Mouse (Mus musculus) intestine, postnatal 0 days (tissue): Measurements from ENCODE around the gene Arhgef17. TPM values are rescaled to one million over a fixed set of nuclear protein-coding genes. Genes with fewer than 3 reads are reported as not detected.

Source experiments
- ATAC-seq: fragments of 200-750 bp; cut with Nextera tagmentation; 2 replicates; pipeline ENCODE4 v1.8.0; 2017; ENCODE audit warnings: mild to moderate bottlenecking, moderate TSS enrichment, moderate library complexity
- H3K27ac ChIP-seq: fragments of 300-500 bp; sonication (generic); 2 replicates; pipeline ENCODE4 v1.5.1; 2014; ENCODE audit warnings: mild to moderate bottlenecking, low read depth, low read length, moderate library complexity
- H3K27me3 ChIP-seq: fragments of 300-500 bp; sonication (generic); replicated peaks from 2 replicates; pipeline ENCODE4 v1.6.1; 2014; ENCODE audit warnings: low read length, mixed read lengths; ENCODE audit not compliant: control insufficient read depth, insufficient read depth
- H3K36me3 ChIP-seq: fragments of 300-500 bp; sonication (generic); 2 replicates; pipeline ENCODE4 v1.6.1; 2014; ENCODE audit warnings: mild to moderate bottlenecking, moderate library complexity; ENCODE audit not compliant: control insufficient read depth, insufficient read depth
- H3K4me1 ChIP-seq: fragments of 300-500 bp; sonication (generic); replicated peaks from 2 replicates; pipeline ENCODE4 v1.6.1; 2014; ENCODE audit warnings: antibody characterized with exemption, low read length, mixed read lengths; ENCODE audit not compliant: control insufficient read depth, insufficient read depth
- H3K4me2 ChIP-seq: fragments of 300-500 bp; sonication (generic); replicated peaks from 2 replicates; pipeline ENCODE4 v1.6.1; 2014; ENCODE audit warnings: low read depth, mild to moderate bottlenecking, moderate library complexity
- H3K4me3 ChIP-seq: fragments of 300-500 bp; sonication (generic); 2 replicates; pipeline ENCODE4 v1.5.1; 2014; ENCODE audit warnings: low read depth, low read length
- H3K9ac ChIP-seq: fragments of 300-500 bp; sonication (generic); 2 replicates; pipeline ENCODE4 v1.6.1; 2014; ENCODE audit warnings: mild to moderate bottlenecking, low read depth, low read length
- H3K9me3 ChIP-seq: fragments of 300-500 bp; sonication (generic); 2 replicates; pipeline ENCODE4 v1.6.1; 2016; ENCODE audit warnings: mixed run types; ENCODE audit not compliant: control insufficient read depth
- CTCF ChIP-seq: sonication (generic); IDR thresholded peaks from 2 replicates; pipeline ENCODE4 v1.5.1; 2016; ENCODE audit warnings: low read depth, mild to moderate bottlenecking, control low read depth, antibody characterized with exemption, moderate library complexity
- WGBS: fragments of 180-500 bp; shearing (Covaris S2); extraction: QIAGEN DNeasy Blood & Tissue Kit; methylation state at CpG from one replicate; pipeline ENCODE4 v1.1.7; 2014; 5-methylcytosine and 5-hydroxymethylcytosine counted together
- polyA plus RNA-seq: library from polyadenylated mRNA; unstranded; fragments of >200 nt; fragmentation: Nextera tagmentation; extraction: Ambion mirVana; gene quantifications from 2 replicates; pipeline ENCODE4 v1.2.1, GENCODE M21; 2015

Arhgef17 gene
- polyA plus RNA-seq, 1 experiment from 2014 or later, result 2.5 TPM

GRCm38 (mm10) chr7:100927287-100928000 lies 4.5 kb downstream of the Arhgef17 start:
- H3K9ac ChIP-seq, result peak overlapping the region; percentile 40; the same call in 1 of the 2 replicates
- H3K9me3 ChIP-seq, result no peaks in the 10 kb centered on the region
- TF ChIP-seq CTCF, result no peak
- H3K4me2 ChIP-seq, result peak overlapping the region; percentile 90
- WGBS, result 26% methylated on average over 7 of the region's 7 CpGs
- no peak for ATAC-seq
- H3K27me3 ChIP-seq, result peaks cover 21% of the 10 kb centered on the region
- H3K4me3 ChIP-seq, result peak overlapping the region; percentile 58
- peaks cover 5% of the 10 kb centered on the region for H3K4me1 ChIP-seq
- no peak overlapping the region for H3K27ac ChIP-seq
- H3K36me3 ChIP-seq, result peaks cover 4% of the 10 kb centered on the region; the same call in 1 of the 2 replicates

GRCm38 (mm10) chr7:100926311-100926923 lies 5.5 kb downstream of the Arhgef17 start:
- Histone ChIP-seq H3K9me3 (no peaks in the 10 kb centered on the region), H3K27ac (no peak overlapping the region), H3K27me3 (peaks cover 19% of the 10 kb centered on the region), H3K4me1 (peaks cover 3% of the 10 kb centered on the region; the same call in 1 of the 2 replicates), H3K4me3 (peak overlapping the region; percentile 58), H3K9ac (peak overlapping the region; percentile 40), H3K36me3 (peaks cover 5% of the 10 kb centered on the region; the same call in 1 of the 2 replicates), H3K4me2 (peak overlapping the region; percentile 90)
- no peak for TF ChIP-seq CTCF
- ATAC-seq, result no peak
- WGBS, result 27% methylated on average over 12 of the region's 12 CpGs

GRCm38 (mm10) chr7:100924674-100925445 lies 7.0 kb downstream of the Arhgef17 start:
- WGBS, result 57% methylated on average over 10 of the region's 10 CpGs
- TF ChIP-seq CTCF, result no peak
- Histone ChIP-seq H3K27ac (no peak overlapping the region), H3K27me3 (peaks cover 5% of the 10 kb centered on the region; the same call in 1 of the 2 replicates), H3K9me3 (no peaks in the 10 kb centered on the region), H3K4me1 (peaks cover 4% of the 10 kb centered on the region; the same call in 1 of the 2 replicates), H3K36me3 (peaks cover 5% of the 10 kb centered on the region; the same call in 1 of the 2 replicates), H3K9ac (peak overlapping the region; percentile 11; the same call in 1 of the 2 replicates), H3K4me2 (peak overlapping the region; percentile 90), H3K4me3 (no peak overlapping the region)
- no peak for ATAC-seq

GRCm38 (mm10) chr7:100924200-100924599 lies 7.7 kb downstream of the Arhgef17 start:
- WGBS, result 69% methylated on average over 5 of the region's 5 CpGs

GRCm38 (mm10) chr7:100922907-100923306 lies 9.0 kb downstream of the Arhgef17 start:
- WGBS, result 79% methylated on average over 4 of the region's 4 CpGs
- no peak overlapping the region for H3K4me2 ChIP-seq
- no peaks in the 10 kb centered on the region for H3K27me3 ChIP-seq
- ATAC-seq, result no peak
- H3K9ac ChIP-seq, result no peak overlapping the region; the same call in 1 of the 2 replicates
- no peak overlapping the region for H3K4me3 ChIP-seq
- H3K27ac ChIP-seq, result no peak overlapping the region
- H3K9me3 ChIP-seq, result no peaks in the 10 kb centered on the region
- peaks cover 5% of the 10 kb centered on the region; the same call in 1 of the 2 replicates for H3K36me3 ChIP-seq
- H3K4me1 ChIP-seq, result peaks cover 11% of the 10 kb centered on the region; the same call in 1 of the 2 replicates
- no peak for TF ChIP-seq CTCF

More at GRCm38 (mm10) chr7:100924200-100924599, 7.7 kb downstream of the Arhgef17 start:
- no peak for TF ChIP-seq CTCF
- Histone ChIP-seq H3K4me3 (no peak overlapping the region), H3K4me1 (peaks cover 6% of the 10 kb centered on the region; the same call in 1 of the 2 replicates), H3K9ac (peak overlapping the region; percentile 11; the same call in 1 of the 2 replicates), H3K36me3 (peaks cover 5% of the 10 kb centered on the region; the same call in 1 of the 2 replicates), H3K4me2 (peak overlapping the region; percentile 90), H3K9me3 (no peaks in the 10 kb centered on the region), H3K27me3 (no peaks in the 10 kb centered on the region), H3K27ac (no peak overlapping the region)
- ATAC-seq, result no peak
